ENCODE assay signal across 12 mouse cellular contexts in the genomic region with DNA sequence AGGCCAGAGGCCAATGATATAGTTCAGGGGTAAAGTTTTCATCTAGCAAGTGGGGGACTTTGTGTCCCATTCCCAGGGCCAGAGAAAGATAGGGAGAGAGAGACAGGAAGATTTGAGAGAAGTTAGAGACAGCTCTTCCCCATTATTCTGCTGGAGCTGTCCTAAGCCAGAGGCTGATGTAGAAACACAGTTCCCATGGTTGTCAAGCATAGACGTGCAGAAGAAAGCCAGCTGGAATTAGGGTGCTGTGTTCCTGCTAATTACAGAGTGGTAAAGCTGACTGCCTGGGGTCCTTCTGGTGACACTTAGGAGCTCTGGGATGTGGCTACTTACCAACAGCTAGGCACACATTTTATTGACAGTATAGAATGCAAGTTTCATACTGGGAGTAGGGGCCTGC. TPM values are rescaled to one million over a fixed set of nuclear protein-coding genes. Genes with fewer than 3 reads are reported as not detected.
DNase-seq lines count a peak whose midpoint lies in the region; ATAC-seq and TF ChIP-seq lines count a peak whose summit lies in the region.
"Had no signal": no experiment of that assay in that cellular context is flagged by ENCODE, and none has a peak within 500 bp of the region (broad histone marks: within the 10 kb centered on the region; RNA-seq: fewer than 3 reads in every experiment).

No protein-coding gene starts in this region.

- TF ChIP-seq EP300 in heart, adult 2 months (IDR thresholded peaks at IDR 0.05; ENCODE audit: insufficient read depth, low read depth, low read length): no peak

- H3K4me3 ChIP-seq in heart, adult 2 months: no peak overlapping the region
- H3K4me3 ChIP-seq in heart, embryonic 12.5 days: no peak overlapping the region
- H3K4me3 ChIP-seq in lung, embryonic 14.5 days (ENCODE audit: low read depth, low read length): no peak overlapping the region
- H3K4me3 ChIP-seq in forebrain, embryonic 16.5 days (replicated peaks; ENCODE audit: low read length): no peak overlapping the region
- H3K4me3 ChIP-seq: left cerebral cortex, adult 2 months; megakaryocyte, embryonic 14.5 days had no signal

- no peaks in the 10 kb centered on the region for H3K9me3 ChIP-seq in heart, embryonic 12.5 days (replicated peaks)
- H3K9me3 ChIP-seq in lung, embryonic 14.5 days (ENCODE audit: low read depth, low read length): no peaks in the 10 kb centered on the region
- no peaks in the 10 kb centered on the region for H3K9me3 ChIP-seq in forebrain, embryonic 16.5 days (ENCODE audit: control insufficient read depth, low read length)
- H3K9me3 ChIP-seq: megakaryocyte, embryonic 14.5 days had no signal

- intact Hi-C loops in heart, adult 2 months (cut with DNase I): loop anchor here (2.0 kb wide), 1 partner anchor 18 kb away; no protein-coding TSS in a partner anchor

- 55% methylated on average over 1 of the region's 1 CpGs for WGBS in heart, adult 2 months
- WGBS in heart, embryonic 12.5 days: 17% methylated on average over 1 of the region's 1 CpGs
- WGBS in lung, embryonic 14.5 days: 8% methylated on average over 1 of the region's 1 CpGs
- 25% methylated on average over 1 of the region's 1 CpGs for WGBS in forebrain, embryonic 16.5 days

- no peaks in the 10 kb centered on the region for H3K27me3 ChIP-seq in heart, adult 2 months (ENCODE audit: control insufficient read depth, insufficient read depth, low read length)
- H3K27me3 ChIP-seq in heart, embryonic 12.5 days (replicated peaks): no peaks in the 10 kb centered on the region
- no peaks in the 10 kb centered on the region for H3K27me3 ChIP-seq in lung, embryonic 14.5 days (ENCODE audit: insufficient read depth, low read length)
- H3K27me3 ChIP-seq in forebrain, embryonic 16.5 days (replicated peaks; ENCODE audit: control insufficient read depth, insufficient read depth, low read length): no peaks in the 10 kb centered on the region

- no peak for DNase-seq in heart, adult 2 months
- peak; percentile 83 for DNase-seq in lung, embryonic 14.5 days
- DNase-seq in lung, postnatal 25 days (ENCODE audit: low spot score): no peak
- DNase-seq in lung, postnatal 36 days: peak; percentile 27
- DNase-seq in left cerebral cortex, adult 9 months (ENCODE audit: low spot score in 2 of 2): no peak
- DNase-seq: adrenal gland, adult 8-10 months; cerebellum, adult 11-12 months had no signal

- no peak for TF ChIP-seq POLR2A in heart, adult 2 months (IDR thresholded peaks at IDR 0.05; ENCODE audit: insufficient read depth, low read depth, low read length)

- ATAC-seq in heart, embryonic 12.5 days (ENCODE audit: insufficient number of reproducible peaks, low FRiP score): no peak
- ATAC-seq in lung, embryonic 14.5 days (ENCODE audit: insufficient read depth): peak; percentile 12; the same call in 1 of the 2 replicates
- no peak for ATAC-seq in forebrain, embryonic 16.5 days
- ATAC-seq in granulocyte monocyte progenitor cell, adult 5-6 weeks (replicated peaks; ENCODE audit: poor library complexity, severe bottlenecking): no peak

- no peak overlapping the region for H3K4me2 ChIP-seq in heart, embryonic 12.5 days
- peak overlapping the region; percentile 16; the same call in 1 of the 2 replicates for H3K4me2 ChIP-seq in lung, embryonic 14.5 days
- H3K4me2 ChIP-seq in forebrain, embryonic 16.5 days (ENCODE audit: low read length): no peak overlapping the region

- no peak for TF ChIP-seq CTCF in heart, adult 2 months (IDR thresholded peaks at IDR 0.05)
- TF ChIP-seq CTCF in lung, embryonic 14.5 days (IDR thresholded peaks at IDR 0.05; ENCODE audit: low read depth): no peak

- no peaks in the 10 kb centered on the region for H3K36me3 ChIP-seq in heart, adult 2 months (ENCODE audit: control insufficient read depth, insufficient read depth, low read length)
- peaks cover 6% of the 10 kb centered on the region; the same call in 1 of the 2 replicates for H3K36me3 ChIP-seq in heart, embryonic 12.5 days
- H3K36me3 ChIP-seq in lung, embryonic 14.5 days (ENCODE audit: insufficient read depth): no peaks in the 10 kb centered on the region
- no peaks in the 10 kb centered on the region for H3K36me3 ChIP-seq in forebrain, embryonic 16.5 days (ENCODE audit: control insufficient read depth, insufficient read depth)

- no peaks in the 10 kb centered on the region for H3K79me2 ChIP-seq in heart, adult 2 months (replicated peaks; ENCODE audit: control insufficient read depth, insufficient read depth, low read length)

- H3K4me1 ChIP-seq in heart, adult 2 months (ENCODE audit: control insufficient read depth, insufficient read depth, low read length): peaks cover 9% of the 10 kb centered on the region
- H3K4me1 ChIP-seq in heart, embryonic 12.5 days (replicated peaks): peaks cover 47% of the 10 kb centered on the region
- peaks cover 49% of the 10 kb centered on the region for H3K4me1 ChIP-seq in lung, embryonic 14.5 days (ENCODE audit: insufficient read depth)
- peaks cover 53% of the 10 kb centered on the region for H3K4me1 ChIP-seq in forebrain, embryonic 16.5 days (replicated peaks; ENCODE audit: control insufficient read depth, insufficient read depth, low read length)

- peak overlapping the region; percentile 55 for H3K27ac ChIP-seq in heart, adult 2 months
- H3K27ac ChIP-seq in heart, embryonic 12.5 days (ENCODE audit: poor library complexity, severe bottlenecking): no peak overlapping the region
- H3K27ac ChIP-seq in lung, embryonic 14.5 days (ENCODE audit: low read depth): peak overlapping the region; percentile 83
- peak overlapping the region; percentile 44 for H3K27ac ChIP-seq in forebrain, embryonic 16.5 days (ENCODE audit: low read length)

- no peak overlapping the region for H3K9ac ChIP-seq in heart, adult 2 months (ENCODE audit: low read depth, low read length)
- no peak overlapping the region for H3K9ac ChIP-seq in heart, embryonic 12.5 days
- H3K9ac ChIP-seq in lung, embryonic 14.5 days: no peak overlapping the region
- H3K9ac ChIP-seq in forebrain, embryonic 16.5 days (replicated peaks; ENCODE audit: low read depth, low read length): no peak overlapping the region

RNA-seq across cellular contexts. Expression of gene Cdc42ep4, which starts 37.4 kb away (rescaled TPM):
- total RNA-seq in heart, adult 2 months (2021): 10 to 100 TPM; 20.6 to 23.2 TPM
- 12.3 and 12.9 TPM in 2 replicates for polyA plus RNA-seq in heart, adult 2 months (2012; rRNA removed)
- polyA plus RNA-seq in heart, embryonic 12.5 days (2016; fragmentation: Nextera tagmentation; extraction: Ambion mirVana): 23.2 and 24.3 TPM in 2 replicates
- 86.6 and 86.9 TPM in 2 replicates for polyA plus RNA-seq in lung, embryonic 14.5 days (2014; fragmentation: Nextera tagmentation; extraction: Ambion mirVana)
- 99.9 and 100 TPM in 2 replicates for polyA plus RNA-seq in forebrain, embryonic 16.5 days (2015; fragmentation: Nextera tagmentation; extraction: Ambion mirVana)
- 13.9 and 15.5 TPM in 2 replicates for total RNA-seq in granulocyte monocyte progenitor cell, adult 5-6 weeks (2014; fragmentation: Nextera tagmentation)
- 14.8 and 21.5 TPM in 2 replicates for total RNA-seq in granulocyte monocyte progenitor cell, adult 5-6 weeks (2017)

Comparison
In these comparisons a context has a peak if more than half of its experiments do, and no peak if none do; other contexts are left out.
1. DNase-seq: peak in lung, embryonic 14.5 days (single experiment) and lung, postnatal 36 days (single experiment); none in heart, adult 2 months (0 of 2), lung, postnatal 25 days (single experiment) and left cerebral cortex, adult 9 months (0 of 2).